Mouse (Mus musculus): ENCODE measurements around the gene Carns1. TPM values are rescaled to one million over a fixed set of nuclear protein-coding genes. Genes with fewer than 3 reads are reported as not detected.
"Not testable (repeated sequence)": the region's sequence is repeated elsewhere in the genome, so short reads cannot be mapped to it uniquely, and the experiment has no call there.

Carns1 gene
- total and polyA plus RNA-seq, 2 experiments from 2014 or later: 20.6 to 119 TPM

GRCm38 (mm10) chr19:4130106-4130505, 45.2 kb downstream of the Carns1 start:
- H3K4me3 ChIP-seq (ENCODE audit: low read depth, low read length): no peak overlapping the region
- H3K9me3 ChIP-seq (replicated peaks; ENCODE audit: control insufficient read depth, low read length): no peaks in the 10 kb centered on the region
- peaks cover 42% of the 10 kb centered on the region for H3K36me3 ChIP-seq (replicated peaks; ENCODE audit: control insufficient read depth, insufficient read depth, low read length)
- DNase-seq (ENCODE audit: low spot score) (no peak), ATAC-seq (ENCODE audit: insufficient read depth, low read depth) (no peak)
- H3K4me2 ChIP-seq (ENCODE audit: low read depth, low read length): no peak overlapping the region
- no peak for TF ChIP-seq CTCF (IDR thresholded peaks at IDR 0.05; ENCODE audit: low read depth)
- no peak for TF ChIP-seq EP300 (IDR thresholded peaks at IDR 0.05; ENCODE audit: low read depth)
- H3K27ac ChIP-seq (ENCODE audit: low read depth): peak overlapping the region; percentile 41
- H3K9ac ChIP-seq (replicated peaks; ENCODE audit: low read depth, low read length): no peak overlapping the region
- H3K4me1 ChIP-seq (ENCODE audit: control insufficient read depth, insufficient read depth): peaks cover 12% of the 10 kb centered on the region; the same call in 1 of the 2 replicates
- 63% methylated on average over 4 of the region's 4 CpGs for WGBS
- no peaks in the 10 kb centered on the region for H3K27me3 ChIP-seq (ENCODE audit: control insufficient read depth, insufficient read depth, low read length)

GRCm38 (mm10) chr19:4129462-4129861, 45.8 kb downstream of the Carns1 start:
- no peak overlapping the region for H3K4me2 ChIP-seq (ENCODE audit: low read depth, low read length)
- DNase-seq (ENCODE audit: low spot score) (no peak), ATAC-seq (ENCODE audit: insufficient read depth, low read depth) (no peak)
- no peak overlapping the region for H3K4me3 ChIP-seq (ENCODE audit: low read depth, low read length)
- no peaks in the 10 kb centered on the region for H3K27me3 ChIP-seq (ENCODE audit: control insufficient read depth, insufficient read depth, low read length)
- peak overlapping the region; percentile 41 for H3K27ac ChIP-seq (ENCODE audit: low read depth)
- TF ChIP-seq CTCF (IDR thresholded peaks at IDR 0.05; ENCODE audit: low read depth) (no peak), EP300 (IDR thresholded peaks at IDR 0.05; ENCODE audit: low read depth) (no peak)
- H3K4me1 ChIP-seq (ENCODE audit: control insufficient read depth, insufficient read depth): peaks cover 12% of the 10 kb centered on the region; the same call in 1 of the 2 replicates
- no peaks in the 10 kb centered on the region for H3K9me3 ChIP-seq (replicated peaks; ENCODE audit: control insufficient read depth, low read length)
- H3K36me3 ChIP-seq (replicated peaks; ENCODE audit: control insufficient read depth, insufficient read depth, low read length): peaks cover 42% of the 10 kb centered on the region
- 86% methylated on average over 7 of the region's 7 CpGs for WGBS
- no peak overlapping the region for H3K9ac ChIP-seq (replicated peaks; ENCODE audit: low read depth, low read length)

- peak overlapping the region; percentile 89 for H3K9ac ChIP-seq (replicated peaks; ENCODE audit: low read depth, low read length)
- peaks cover 12% of the 10 kb centered on the region; the same call in 1 of the 2 replicates for H3K4me1 ChIP-seq (ENCODE audit: control insufficient read depth, insufficient read depth)
- no peak for ATAC-seq (ENCODE audit: insufficient read depth, low read depth)
- peak overlapping the region; percentile 61 for H3K4me2 ChIP-seq (ENCODE audit: low read depth, low read length)
- no peak overlapping the region for H3K27ac ChIP-seq (ENCODE audit: low read depth)
- no peak for DNase-seq (ENCODE audit: low spot score)
- no peaks in the 10 kb centered on the region for H3K9me3 ChIP-seq (replicated peaks; ENCODE audit: control insufficient read depth, low read length)
- no peaks in the 10 kb centered on the region for H3K27me3 ChIP-seq (ENCODE audit: control insufficient read depth, insufficient read depth, low read length)
- H3K4me3 ChIP-seq (ENCODE audit: low read depth, low read length): peak overlapping the region; percentile 83
- H3K36me3 ChIP-seq (replicated peaks; ENCODE audit: control insufficient read depth, insufficient read depth, low read length): peaks cover 28% of the 10 kb centered on the region
- 59% methylated on average over 7 of the region's 7 CpGs for WGBS
- TF ChIP-seq EP300 (IDR thresholded peaks at IDR 0.05; ENCODE audit: low read depth) (no peak), CTCF (IDR thresholded peaks at IDR 0.05; ENCODE audit: low read depth) (no peak)
These were observed 48.4 kb downstream of the Carns1 start for GRCm38 (mm10) chr19:4126759-4127495.

GRCm38 (mm10) chr19:4125741-4126696, 49.3 kb downstream of the Carns1 start, which contains the start of gene Aip:
Gene Aip, minus strand, starts transcription at chr19:4125858.
- no peaks in the 10 kb centered on the region for H3K27me3 ChIP-seq (ENCODE audit: control insufficient read depth, insufficient read depth, low read length)
- H3K4me3 ChIP-seq (ENCODE audit: low read depth, low read length): peak within 1 kb of the TSS; percentile 83
- ATAC-seq (ENCODE audit: insufficient read depth, low read depth): peak; percentile 93
- peak within 1 kb of the TSS; percentile 89 for H3K9ac ChIP-seq (replicated peaks; ENCODE audit: low read depth, low read length)
- TF ChIP-seq CTCF (IDR thresholded peaks at IDR 0.05; ENCODE audit: low read depth) (peak; percentile 77), EP300 (IDR thresholded peaks at IDR 0.05; ENCODE audit: low read depth) (no peak)
- WGBS: under 1% methylated on average over 63 of the region's 64 CpGs
- H3K9me3 ChIP-seq (replicated peaks; ENCODE audit: control insufficient read depth, low read length): no peaks in the 10 kb centered on the region
- peak within 1 kb of the TSS; percentile 61 for H3K4me2 ChIP-seq (ENCODE audit: low read depth, low read length)
- peaks cover 19% of the 10 kb centered on the region for H3K36me3 ChIP-seq (replicated peaks; ENCODE audit: control insufficient read depth, insufficient read depth, low read length)
- H3K27ac ChIP-seq (ENCODE audit: low read depth): peak within 1 kb of the TSS; percentile 67
- peak; percentile 99 for DNase-seq (ENCODE audit: low spot score)
- peaks cover 13% of the 10 kb centered on the region; the same call in 1 of the 2 replicates for H3K4me1 ChIP-seq (ENCODE audit: control insufficient read depth, insufficient read depth)

- H3K9me3 ChIP-seq (replicated peaks; ENCODE audit: control insufficient read depth, low read length); H3K27ac ChIP-seq (ENCODE audit: low read depth); DNase-seq (ENCODE audit: low spot score); H3K27me3 ChIP-seq (ENCODE audit: control insufficient read depth, insufficient read depth, low read length): not testable (repeated sequence)
- peaks cover 16% of the 10 kb centered on the region for H3K36me3 ChIP-seq (replicated peaks; ENCODE audit: control insufficient read depth, insufficient read depth, low read length)
- H3K4me3 ChIP-seq (ENCODE audit: low read depth, low read length): peak overlapping the region; percentile 83
- peak overlapping the region; percentile 50 for H3K4me2 ChIP-seq (ENCODE audit: low read depth, low read length)
- ATAC-seq (ENCODE audit: insufficient read depth, low read depth): peak; percentile 5; the same call in 1 of the 2 replicates
- WGBS: 26% methylated on average over 3 of the region's 4 CpGs
- H3K9ac ChIP-seq (replicated peaks; ENCODE audit: low read depth, low read length): 0 out of 2 replicates have a peak overlapping the region, but pooled peaks have one; percentile 11
- peaks cover 21% of the 10 kb centered on the region for H3K4me1 ChIP-seq (ENCODE audit: control insufficient read depth, insufficient read depth)
These were observed 50.0 kb downstream of the Carns1 start for GRCm38 (mm10) chr19:4125268-4125667.

All from heart, postnatal 0 days (tissue).